In genomic region chr1:91003522-91004253, GRCm38 (mm10) we compare ENCODE assay signal across 26 mouse cellular contexts. TPM values are rescaled to one million over a fixed set of nuclear protein-coding genes. Genes with fewer than 3 reads are reported as not detected.
DNase-seq lines count a peak whose midpoint lies in the region; ATAC-seq and TF ChIP-seq lines count a peak whose summit lies in the region.
"Had no signal": no experiment of that assay in that cellular context is flagged by ENCODE, and none has a peak within 500 bp of the region (broad histone marks: within the 10 kb centered on the region; RNA-seq: fewer than 3 reads in every experiment).

No protein-coding gene starts in this region.

- H3K4me1 ChIP-seq in heart, adult 2 months (ENCODE audit: control insufficient read depth, insufficient read depth, low read length), result peaks cover 43% of the 10 kb centered on the region
- H3K4me1 ChIP-seq in heart, embryonic 15.5 days (replicated peaks), result peaks cover 65% of the 10 kb centered on the region

- intact Hi-C loops in heart, adult 2 months (cut with DNase I), result no loop called here

- WGBS in heart, adult 2 months, result 31% methylated on average over 8 of the region's 8 CpGs
- 66% methylated on average over 8 of the region's 8 CpGs for WGBS in heart, embryonic 15.5 days

- H3K9me3 ChIP-seq in heart, embryonic 15.5 days (replicated peaks), result no peaks in the 10 kb centered on the region
- H3K9me3 ChIP-seq: embryonic facial prominence, embryonic 10.5 days; forebrain, embryonic 13.5 days had no signal

- no peak for TF ChIP-seq POLR2A in heart, adult 2 months (IDR thresholded peaks at IDR 0.05; ENCODE audit: insufficient read depth, low read depth, low read length)
- no peak for TF ChIP-seq POLR2A in myocyte (IDR thresholded peaks at IDR 0.05; ENCODE audit: insufficient read length, low read depth)

- no peak overlapping the region for H3ac ChIP-seq in myocyte (ENCODE audit: control insufficient read depth, insufficient read length)

- peaks cover 10% of the 10 kb centered on the region; the same call in 1 of the 2 replicates for H3K36me3 ChIP-seq in heart, adult 2 months (ENCODE audit: control insufficient read depth, insufficient read depth, low read length)
- no peaks in the 10 kb centered on the region for H3K36me3 ChIP-seq in heart, embryonic 15.5 days
- no peaks in the 10 kb centered on the region for H3K36me3 ChIP-seq in myocyte (ENCODE audit: control insufficient read depth, insufficient read depth)
- H3K36me3 ChIP-seq: G1E had no signal

- no peak overlapping the region for H3K4me2 ChIP-seq in heart, embryonic 15.5 days
- H3K4me2 ChIP-seq in myocyte (ENCODE audit: low read depth), result peak overlapping the region; percentile 50
- H3K4me2 ChIP-seq: forebrain, embryonic 13.5 days had no signal

- ATAC-seq in heart, embryonic 15.5 days (replicated peaks; ENCODE audit: insufficient number of reproducible peaks, insufficient read depth, low FRiP score, low read depth), result no peak
- ATAC-seq: CD4-positive, CD25-positive, alpha-beta regulatory T cell, adult 4 months; forebrain, embryonic 13.5 days; forebrain, postnatal 0 days; hindbrain, embryonic 16.5 days; inflammation-experienced regulatory T-cells, adult 6 months; intestine, postnatal 0 days had no signal

- TF ChIP-seq CTCF in heart, adult 2 months (IDR thresholded peaks at IDR 0.05), result 0 out of 2 replicates have a peak, but pooled peaks have one; percentile 7

- TF ChIP-seq EP300 in heart, adult 2 months (IDR thresholded peaks at IDR 0.05; ENCODE audit: insufficient read depth, low read depth, low read length), result 0 out of 2 replicates have a peak, but pooled peaks have one; percentile 13

- peak; percentile 14 for DNase-seq in gastrocnemius, adult 18-20 months (ENCODE audit: low spot score)
- no peak for DNase-seq in gastrocnemius, adult 8-10 months (ENCODE audit: low spot score in 2 of 2)
- DNase-seq in heart, adult 2 months, result peak in 1 of 2 experiments; percentile 20
- DNase-seq in heart, adult 18-20 months, result no peak
- no peak for DNase-seq in heart, adult 8-10 months (ENCODE audit: low spot score)
- DNase-seq: adrenal gland, adult 8-10 months; adrenal gland, postnatal 36 days; B cell, adult 2 months; cerebellum, adult 2 months; cerebellum, postnatal 10 days; forebrain, postnatal 0 days; gastrocnemius, postnatal 14 days; kidney, adult 8-10 months had no signal

- H3K27ac ChIP-seq in heart, adult 2 months, result peak overlapping the region; percentile 28
- H3K27ac ChIP-seq in heart, embryonic 15.5 days, result peak overlapping the region; percentile 92
- H3K27ac ChIP-seq: embryonic facial prominence, embryonic 10.5 days; forebrain, embryonic 13.5 days had no signal

- H3K4me3 ChIP-seq in heart, adult 2 months, result no peak overlapping the region
- no peak overlapping the region for H3K4me3 ChIP-seq in heart, embryonic 15.5 days
- no peak overlapping the region for H3K4me3 ChIP-seq in myocyte
- H3K4me3 ChIP-seq: embryonic facial prominence, embryonic 10.5 days; forebrain, embryonic 13.5 days had no signal

- H3K9ac ChIP-seq in heart, adult 2 months (ENCODE audit: low read depth, low read length), result 0 out of 2 replicates have a peak overlapping the region, but pooled peaks have one; percentile 16
- H3K9ac ChIP-seq in heart, embryonic 15.5 days, result no peak overlapping the region
- H3K9ac ChIP-seq: forebrain, embryonic 13.5 days; forebrain, postnatal 0 days had no signal

- H3K79me2 ChIP-seq in heart, adult 2 months (replicated peaks; ENCODE audit: control insufficient read depth, insufficient read depth, low read length), result peaks cover 5% of the 10 kb centered on the region
- peaks cover 89% of the 10 kb centered on the region for H3K79me2 ChIP-seq in myocyte (ENCODE audit: control insufficient read depth, insufficient read depth)

- no peaks in the 10 kb centered on the region for H3K27me3 ChIP-seq in heart, adult 2 months (ENCODE audit: control insufficient read depth, insufficient read depth, low read length)
- no peaks in the 10 kb centered on the region for H3K27me3 ChIP-seq in heart, embryonic 15.5 days
- H3K27me3 ChIP-seq in myocyte (ENCODE audit: control insufficient read depth, insufficient read depth, insufficient read length), result no peaks in the 10 kb centered on the region

TF ChIP-seq in myocyte, 11 proteins besides CTCF, POLR2A, EP300 and RAD21:
- TF ChIP-seq E2F4 (IDR thresholded peaks at IDR 0.05; ENCODE audit: insufficient read depth) (no peak), TCF3 (IDR thresholded peaks at IDR 0.05; ENCODE audit: insufficient read length, low read depth) (no peak), REST (IDR thresholded peaks at IDR 0.05; ENCODE audit: insufficient read depth, insufficient read length) (no peak), MYOD1 (IDR thresholded peaks at IDR 0.05; ENCODE audit: control insufficient read depth in 1 of 3, insufficient read length in 2 of 3, low read depth in 2 of 3) (peak in 2 of 3 experiments; percentile 19 to 67), MYOG (IDR thresholded peaks at IDR 0.05; ENCODE audit: control insufficient read depth in 1 of 3, insufficient read depth in 1 of 3, insufficient read length in 2 of 3, low read depth in 2 of 3) (peak in 2 of 3 experiments; percentile 43 to 67)

RNA-seq across cellular contexts. Expression of gene Lrrfip1, which starts 5.2 kb away (rescaled TPM):
- total RNA-seq in gastrocnemius, adult 18-20 months (2021), result 100 to 1,000 TPM; 119 to 121 TPM
- 100 to 1,000 TPM; 104 to 126 (median 123) TPM for total RNA-seq in gastrocnemius, adult 8-10 months (2022)
- total RNA-seq in heart, adult 2 months (2021), result 10 to 100 TPM; 63.5 to 75.5 TPM
- polyA plus RNA-seq in heart, adult 2 months (2012; rRNA removed), result 32.9 and 44.2 TPM in 2 replicates
- total RNA-seq in heart, adult 18-20 months (2021), result 10 to 100 TPM; 62.9 to 67.0 TPM
- 136 and 149 TPM in 2 replicates for polyA plus RNA-seq in heart, embryonic 15.5 days (2015; fragmentation: Nextera tagmentation; extraction: Ambion mirVana)
- 10 to 100 TPM; 55.4 to 72.1 (median 61.1) TPM for total RNA-seq in heart, adult 8-10 months (2022)
- 83.3 TPM for polyA plus RNA-seq in myocyte (2012; fragmentation: generic; extraction: Trizol)
- polyA plus RNA-seq: G1E had no signal

RNA-seq across cellular contexts. Expression of gene Rab17, which starts 34.2 kb away (rescaled TPM):
- total RNA-seq in gastrocnemius, adult 18-20 months (2021), result not detected
- total RNA-seq in gastrocnemius, adult 8-10 months (2022), result not detected
- 1 to 10 TPM; 1.7 to 2.6 TPM for total RNA-seq in heart, adult 2 months (2021)
- 1.4 and 2.3 TPM in 2 replicates for polyA plus RNA-seq in heart, adult 2 months (2012; rRNA removed)
- 1 to 10 TPM; 2.4 to 2.9 TPM for total RNA-seq in heart, adult 18-20 months (2021)
- polyA plus RNA-seq in heart, embryonic 15.5 days (2015; fragmentation: Nextera tagmentation; extraction: Ambion mirVana), result 2.9 and 3.0 TPM in 2 replicates
- total RNA-seq in heart, adult 8-10 months (2022), result 1 to 10 TPM; 2.0 to 4.4 (median 3.3) TPM
- not detected for polyA plus RNA-seq in myocyte (2012; fragmentation: generic; extraction: Trizol)
- total RNA-seq: adrenal gland, adult 8-10 months; adrenal gland, postnatal 36 days had no signal
- polyA plus RNA-seq: CD4-positive, CD25-positive, alpha-beta regulatory T cell, adult 4 months; cerebellum, adult 2 months; forebrain, embryonic 13.5 days; forebrain, postnatal 0 days; G1E; hindbrain, embryonic 11.5 days; inflammation-experienced regulatory T-cells, adult 6 months had no signal

RNA-seq across cellular contexts. Expression of gene Prlh, which starts 50.8 kb away (rescaled TPM):
- not detected for total RNA-seq in gastrocnemius, adult 18-20 months (2021)
- not detected for total RNA-seq in gastrocnemius, adult 8-10 months (2022)
- total RNA-seq in heart, adult 2 months (2021), result not detected
- not detected in 2 replicates for polyA plus RNA-seq in heart, adult 2 months (2012; rRNA removed)
- total RNA-seq in heart, adult 18-20 months (2021), result not detected
- polyA plus RNA-seq in heart, embryonic 15.5 days (2015; fragmentation: Nextera tagmentation; extraction: Ambion mirVana), result not detected in 2 replicates
- not detected for total RNA-seq in heart, adult 8-10 months (2022)
- not detected for polyA plus RNA-seq in myocyte (2012; fragmentation: generic; extraction: Trizol)
- total RNA-seq: adrenal gland, adult 8-10 months; adrenal gland, postnatal 36 days; forebrain, postnatal 0 days; G1E; gastrocnemius, postnatal 14 days; heart, postnatal 10 days had no signal
- polyA plus RNA-seq: CD4-positive, CD25-positive, alpha-beta regulatory T cell, adult 4 months; embryonic facial prominence, embryonic 10.5 days; embryonic facial prominence, embryonic 14.5 days; forebrain, embryonic 13.5 days; forebrain, postnatal 0 days; G1E; hindbrain, embryonic 11.5 days; hindbrain, embryonic 16.5 days; inflammation-experienced regulatory T-cells, adult 6 months; intestine, postnatal 0 days; kidney, embryonic 16.5 days had no signal
